Mouse (Mus musculus) liver, adult 2 months (tissue): ENCODE measurements around the gene Dntt.

ENCODE experiments used
- CTCF ChIP-seq: fragments of 200-500 bp; IDR thresholded peaks from 2 replicates; pipeline ENCODE4 v1.5.1; 2011; ENCODE audit warnings: low read depth, low read length, control low read depth
- POLR2A ChIP-seq: fragments of 200-500 bp; IDR thresholded peaks from 2 replicates; pipeline ENCODE4 v1.6.1; 2011; ENCODE audit warnings: low read length, control low read depth; ENCODE audit not compliant: insufficient read depth; ENCODE audit errors: extremely low read depth

- TF ChIP-seq CTCF (no peak), POLR2A (no peak)
Observed at GRCm38 (mm10) chr19:41011676-41012075, 17.4 kb upstream of the Dntt start.
